Mouse (Mus musculus) forelimb bud, embryonic 11.5 days (tissue): Measurements from ENCODE around the gene Abca7.
"Not testable (repeated sequence)": the region's sequence is repeated elsewhere in the genome, so short reads cannot be mapped to it uniquely, and the experiment has no call there.

Experiments
- DNase-seq: peaks from one replicate; pipeline ENCODE4 v3.0.0-alpha.2; 2012; ENCODE audit warnings: low read depth, low spot score

The Abca7 gene

DNA sequence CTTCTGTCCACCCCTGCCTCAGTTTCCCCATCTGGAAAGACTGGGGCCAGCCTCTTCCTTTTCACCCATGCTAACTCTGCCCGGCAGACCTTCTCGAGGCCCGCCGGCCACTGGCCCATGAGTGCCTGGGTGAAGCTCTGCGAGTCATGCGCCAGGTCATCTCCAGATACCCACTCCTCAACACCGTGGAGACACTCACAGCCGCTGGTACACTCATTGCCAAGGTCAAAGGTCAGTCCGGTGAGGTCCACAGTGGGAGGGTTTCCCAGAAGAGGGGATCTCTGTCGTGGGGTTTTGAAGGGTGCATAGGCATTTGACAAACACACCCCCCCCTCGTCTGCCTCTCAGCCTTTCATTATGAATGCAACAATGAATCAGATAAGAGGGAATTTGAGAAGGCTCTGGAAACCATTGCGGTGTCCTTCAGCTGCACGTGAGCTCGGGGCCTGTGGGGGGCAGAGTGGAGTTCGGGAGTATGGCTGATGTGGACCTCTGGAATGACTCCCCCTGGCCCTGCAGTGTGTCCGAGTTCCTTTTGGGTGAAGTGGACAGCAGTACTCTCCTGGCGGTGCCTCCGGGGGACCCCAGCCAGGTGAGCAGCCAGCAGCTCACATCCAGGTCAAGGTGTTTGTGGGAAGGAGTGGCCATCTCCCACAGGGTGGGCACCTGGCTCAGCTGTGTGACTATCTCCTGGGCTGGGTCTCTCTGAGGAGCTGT, 24.5 kb downstream of the Abca7 start:
- no peak for DNase-seq

DNA sequence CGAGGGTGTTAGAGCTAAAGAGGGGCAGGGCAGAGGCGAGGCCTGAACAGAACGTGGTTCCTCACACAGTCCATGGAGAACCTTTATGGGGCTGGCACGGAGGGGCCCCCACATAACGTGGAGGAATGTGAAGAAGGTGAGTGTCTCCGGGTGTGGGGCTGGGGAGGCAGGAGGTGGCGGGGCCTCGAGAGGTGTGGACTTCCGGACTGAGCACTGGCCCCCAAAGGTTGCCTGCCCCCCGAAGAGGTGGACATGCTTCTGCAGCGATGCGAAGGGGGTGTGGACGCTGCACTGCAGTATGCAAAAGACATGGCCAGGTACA, 25.0 kb downstream of the Abca7 start:
- no peak for DNase-seq

DNA sequence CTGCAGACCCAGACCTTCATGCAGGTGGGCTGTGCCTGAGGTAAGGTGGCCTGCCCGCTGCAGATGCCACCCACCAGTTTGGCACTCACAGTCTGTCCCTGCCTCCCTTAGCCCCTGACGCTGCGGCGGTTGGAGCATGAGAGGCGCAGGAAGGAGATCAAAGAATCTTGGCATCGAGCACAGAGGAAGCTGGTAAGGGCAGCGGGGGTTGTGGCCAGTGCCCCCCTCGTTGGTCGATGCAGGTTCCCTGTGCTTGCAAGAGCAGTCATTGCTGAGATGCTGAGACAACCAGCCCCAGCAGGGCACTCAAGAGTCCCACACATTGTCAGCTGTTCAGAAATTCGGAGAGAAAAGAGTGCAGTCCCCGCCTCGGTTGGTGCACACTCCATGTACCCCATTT, 25.9 kb downstream of the Abca7 start:
- no peak for DNase-seq

DNA sequence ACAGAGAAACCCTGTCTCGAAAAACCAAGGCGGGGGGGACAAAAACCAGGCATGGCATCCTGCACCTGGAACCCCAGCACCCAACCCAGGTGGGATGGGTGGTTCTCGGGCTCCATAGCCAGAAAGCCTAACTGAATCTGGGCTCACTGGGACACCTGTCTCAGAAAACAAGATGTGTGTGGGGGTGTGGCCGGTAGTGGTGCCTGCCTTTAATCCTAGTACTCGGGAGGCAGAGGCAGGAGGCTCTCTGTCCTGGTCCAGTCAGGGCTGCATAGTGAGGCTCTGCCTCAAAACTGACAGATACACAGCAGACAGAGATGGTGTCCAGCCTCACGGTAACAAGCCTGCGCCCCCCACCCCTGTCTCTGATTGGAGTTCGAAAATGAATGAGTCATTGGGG, 26.5 kb downstream of the Abca7 start:
- DNase-seq = no peak

DNA sequence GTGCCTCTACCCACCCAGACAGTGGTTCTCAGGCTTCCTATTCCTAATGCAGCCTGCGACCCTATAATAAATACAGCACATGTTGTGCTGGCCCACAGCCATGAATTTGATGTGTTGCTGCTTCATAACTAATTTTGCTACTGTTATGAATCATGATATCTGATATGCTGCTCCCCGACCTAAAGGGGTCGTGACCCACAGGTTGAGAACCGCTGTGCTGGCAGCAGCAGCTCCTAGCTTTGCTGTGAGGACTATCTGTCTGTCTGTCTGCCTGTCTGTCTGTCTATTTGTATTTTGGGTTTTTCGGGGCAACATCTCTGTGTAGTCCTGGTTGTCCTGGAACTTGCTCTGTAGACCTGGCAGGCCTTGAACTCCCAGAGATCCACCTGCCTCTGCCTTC, 27.5 kb downstream of the Abca7 start:
- DNase-seq = no peak

DNA sequence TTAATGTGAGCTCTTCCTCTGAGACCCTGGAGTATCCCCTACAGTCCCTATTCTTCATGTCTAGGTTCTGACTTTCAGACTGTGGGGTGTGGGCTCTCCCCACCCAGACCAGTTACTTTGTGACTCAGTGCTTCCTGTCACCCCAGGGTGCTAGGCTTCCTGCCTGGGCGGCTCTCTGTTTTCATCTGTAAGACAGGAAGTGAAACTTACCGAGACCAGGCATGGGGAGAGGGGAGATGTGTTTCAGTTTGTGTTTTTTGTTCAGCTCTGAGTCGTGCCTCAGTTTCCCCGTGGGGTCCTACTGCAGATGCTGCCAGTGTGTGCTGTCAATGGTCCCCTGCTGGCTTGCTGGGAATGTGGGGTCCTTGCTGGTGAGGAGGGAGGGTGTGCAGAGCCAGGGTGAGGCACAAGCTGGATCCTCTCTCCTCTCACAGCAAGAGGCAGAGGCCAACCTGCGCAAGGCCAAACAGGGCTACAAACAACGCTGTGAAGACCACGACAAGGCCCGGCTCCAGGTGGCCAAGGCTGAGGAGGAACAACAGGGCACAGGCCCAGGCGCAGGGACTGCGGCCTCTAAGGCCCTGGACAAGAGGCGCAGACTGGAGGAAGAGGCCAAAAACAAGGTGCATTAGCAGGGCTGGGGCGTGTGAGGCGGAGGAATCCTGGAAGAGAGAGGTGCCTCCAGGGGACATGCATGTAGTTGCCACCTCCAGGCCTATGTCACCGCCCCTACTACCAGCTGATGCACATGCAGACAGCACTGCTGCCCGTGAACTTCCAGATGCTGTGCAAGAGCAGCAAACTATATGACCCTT, 28.1 kb downstream of the Abca7 start:
- no peak for DNase-seq

DNA sequence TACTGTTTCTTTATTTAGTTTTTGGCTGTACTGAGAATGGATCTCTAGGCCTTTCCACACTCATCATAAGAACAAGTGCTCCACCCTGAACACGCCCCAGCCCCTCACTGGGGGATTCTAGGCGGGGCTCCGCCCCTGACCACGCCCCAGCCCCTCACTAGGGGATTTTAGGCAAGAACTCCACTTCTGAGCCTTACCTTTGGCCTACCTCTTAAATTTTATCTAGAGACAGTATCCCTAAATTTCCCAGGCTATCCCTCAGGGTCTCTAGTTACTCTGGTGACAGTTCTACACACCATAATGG, 28.7 kb downstream of the Abca7 start:
- no peak for DNase-seq

DNA sequence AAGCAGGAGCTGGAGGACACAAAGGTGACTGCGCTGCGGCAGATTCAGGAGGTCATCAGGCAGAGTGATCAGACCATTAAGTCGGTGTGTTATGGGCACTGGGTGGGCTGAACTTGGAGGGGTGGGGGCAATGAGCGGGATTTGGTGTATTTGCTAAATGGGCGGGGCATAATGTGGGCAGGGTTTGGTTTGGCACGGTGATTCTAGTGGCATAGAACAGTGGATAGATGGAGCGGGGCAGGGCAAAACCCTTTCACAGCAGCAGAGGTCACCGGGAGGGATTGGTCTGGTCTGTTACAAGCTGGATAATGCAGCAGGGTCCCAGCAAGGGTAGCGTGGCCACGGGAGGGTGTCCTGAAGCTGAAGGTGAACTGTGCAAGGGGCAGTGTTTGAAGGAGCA, 29.2 kb downstream of the Abca7 start:
- no peak for DNase-seq

DNA sequence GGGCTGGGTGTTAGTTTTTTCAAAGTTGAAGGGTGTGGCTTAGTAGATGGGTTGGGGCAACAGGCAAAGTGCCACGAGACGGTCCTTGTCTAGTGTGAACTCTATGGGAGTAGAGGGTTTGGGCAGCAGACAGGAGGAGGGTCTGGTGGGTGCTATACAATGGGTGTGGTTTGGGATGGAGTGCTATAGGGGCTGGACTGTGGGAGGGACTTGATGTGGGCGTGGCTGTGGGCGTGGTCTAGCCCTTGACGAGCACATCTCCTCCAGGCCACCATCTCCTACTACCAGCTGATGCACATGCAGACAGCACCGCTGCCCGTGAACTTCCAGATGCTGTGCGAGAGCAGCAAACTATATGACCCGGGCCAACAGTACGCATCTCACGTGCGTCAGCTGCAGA, 29.6 kb downstream of the Abca7 start:
- no peak for DNase-seq

DNA sequence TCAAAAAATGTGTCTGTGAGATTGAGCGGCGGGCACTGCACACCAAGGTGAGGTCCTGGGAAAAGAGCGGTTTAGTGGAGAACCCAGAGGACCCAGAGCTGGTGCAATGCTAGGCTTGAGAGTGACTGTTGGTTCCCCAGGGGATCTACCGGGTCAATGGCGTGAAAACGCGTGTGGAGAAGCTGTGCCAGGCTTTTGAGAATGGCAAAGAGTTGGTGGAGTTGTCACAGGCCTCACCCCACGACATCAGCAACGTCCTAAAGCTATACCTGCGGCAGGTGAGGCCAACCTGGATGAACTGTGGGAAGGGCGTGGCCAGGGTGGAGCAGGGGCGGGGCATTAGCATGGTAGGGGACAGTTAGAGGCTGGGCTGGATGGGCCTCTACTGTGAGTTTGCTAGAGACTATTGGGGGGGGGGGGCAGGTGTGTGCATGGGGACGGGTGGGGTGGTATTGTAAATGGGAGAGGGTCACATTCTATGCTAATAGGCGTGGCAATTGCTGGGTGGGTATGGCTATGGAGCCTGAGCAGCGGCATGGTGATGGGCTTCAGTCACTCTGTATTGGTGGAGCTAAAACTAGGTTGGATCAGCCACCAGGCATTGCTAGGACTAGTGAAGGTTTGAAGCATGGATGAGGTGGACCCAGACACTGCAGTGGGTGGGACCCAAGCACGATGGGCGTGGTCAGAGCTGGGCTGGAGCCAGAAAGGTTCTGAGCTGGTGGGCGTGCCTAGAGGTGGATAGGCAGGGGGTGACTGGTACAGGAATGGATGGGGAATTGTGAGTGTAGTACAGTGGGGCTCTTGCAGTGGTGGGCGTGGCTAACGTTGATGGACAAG, 31.6 kb downstream of the Abca7 start:
- DNase-seq = no peak

DNA sequence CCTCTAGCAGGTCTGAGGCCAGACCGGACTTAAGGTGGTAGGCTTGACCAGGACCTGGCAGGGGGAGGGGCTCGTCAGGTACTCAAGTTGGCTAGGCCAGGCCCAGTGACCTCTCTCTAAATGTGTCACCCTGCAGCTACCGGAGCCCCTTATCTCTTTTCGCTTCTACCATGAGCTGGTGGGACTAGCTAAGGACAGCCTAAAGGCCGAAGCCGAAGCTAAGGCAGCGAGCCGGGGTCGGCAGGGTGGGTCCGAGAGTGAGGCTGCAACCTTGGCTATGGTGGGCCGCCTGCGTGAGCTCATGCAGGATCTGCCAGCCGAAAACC, 32.2 kb downstream of the Abca7 start:
- no peak for DNase-seq

DNA sequence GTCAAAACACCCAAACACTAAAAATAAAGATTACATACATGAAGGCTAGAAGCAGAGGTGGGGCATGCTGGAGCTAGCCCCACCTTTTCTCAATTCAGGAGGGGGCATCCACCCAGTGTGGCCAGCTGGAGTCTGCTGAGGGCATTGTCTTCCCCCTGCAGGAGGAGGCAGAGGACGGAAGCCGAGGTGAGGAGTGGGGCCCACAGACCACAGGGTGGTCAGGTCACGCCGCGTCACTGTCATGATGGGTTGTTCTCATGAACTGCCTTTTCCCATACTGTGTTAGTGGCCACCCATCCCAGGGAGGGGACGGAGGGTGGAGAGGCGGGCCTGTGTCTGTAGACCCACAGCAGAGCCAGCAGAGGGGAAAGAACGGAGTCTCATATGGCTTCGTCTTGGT, 33.9 kb downstream of the Abca7 start:
- DNase-seq = no peak

DNA sequence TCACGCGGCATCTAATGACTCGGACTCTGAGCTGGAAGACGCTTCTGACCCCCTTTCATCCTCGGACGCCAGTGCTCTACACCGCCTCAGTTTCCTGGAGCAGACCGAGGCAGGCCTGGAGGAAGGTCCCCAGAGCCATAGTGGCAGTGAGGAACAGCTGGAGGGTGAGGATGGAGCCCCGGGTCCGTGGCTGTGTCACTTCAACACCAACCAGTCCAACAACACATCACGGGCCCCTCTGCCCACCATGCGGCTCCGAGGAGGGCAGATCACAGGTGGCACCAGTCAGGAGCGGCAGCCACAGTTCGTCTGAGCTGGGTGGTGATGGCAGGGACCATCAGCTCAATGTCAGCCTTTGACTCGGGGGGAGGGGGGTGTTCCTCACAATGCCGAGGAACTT, 34.4 kb downstream of the Abca7 start:
- DNase-seq = no peak

DNA sequence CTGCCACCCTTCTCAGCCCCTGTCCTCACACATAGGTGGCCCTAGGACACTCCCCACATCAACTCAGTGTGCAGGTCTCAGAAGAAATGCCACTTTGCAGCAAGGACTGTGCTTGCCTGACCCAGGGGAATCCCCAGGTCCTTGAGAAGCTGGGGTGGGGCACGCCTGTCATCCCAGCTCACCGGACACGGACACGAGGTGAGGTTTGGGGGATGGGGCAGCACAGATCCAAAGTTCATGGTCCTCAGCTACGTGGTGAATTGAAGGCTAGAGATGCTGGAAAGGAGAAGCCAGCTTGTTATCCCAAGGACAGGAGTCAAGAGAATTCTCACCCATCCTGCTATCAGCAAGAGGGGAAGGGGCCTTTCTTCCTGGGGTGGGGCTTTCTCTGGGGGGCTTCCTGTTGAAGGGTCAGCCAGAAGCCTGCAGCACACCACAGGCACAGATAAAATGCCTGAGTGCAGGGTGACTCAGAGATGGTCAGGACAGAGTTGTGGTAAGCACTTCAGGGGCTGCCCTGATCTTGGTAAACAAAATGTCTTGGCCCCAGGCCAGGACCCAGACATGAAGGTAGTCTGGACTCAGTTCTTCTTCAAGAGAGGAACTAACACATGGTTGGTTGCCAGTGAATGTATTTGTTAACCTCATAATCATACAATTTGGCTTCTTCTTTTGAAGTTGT, 36.6 kb downstream of the Abca7 start:
- no peak for DNase-seq

DNA sequence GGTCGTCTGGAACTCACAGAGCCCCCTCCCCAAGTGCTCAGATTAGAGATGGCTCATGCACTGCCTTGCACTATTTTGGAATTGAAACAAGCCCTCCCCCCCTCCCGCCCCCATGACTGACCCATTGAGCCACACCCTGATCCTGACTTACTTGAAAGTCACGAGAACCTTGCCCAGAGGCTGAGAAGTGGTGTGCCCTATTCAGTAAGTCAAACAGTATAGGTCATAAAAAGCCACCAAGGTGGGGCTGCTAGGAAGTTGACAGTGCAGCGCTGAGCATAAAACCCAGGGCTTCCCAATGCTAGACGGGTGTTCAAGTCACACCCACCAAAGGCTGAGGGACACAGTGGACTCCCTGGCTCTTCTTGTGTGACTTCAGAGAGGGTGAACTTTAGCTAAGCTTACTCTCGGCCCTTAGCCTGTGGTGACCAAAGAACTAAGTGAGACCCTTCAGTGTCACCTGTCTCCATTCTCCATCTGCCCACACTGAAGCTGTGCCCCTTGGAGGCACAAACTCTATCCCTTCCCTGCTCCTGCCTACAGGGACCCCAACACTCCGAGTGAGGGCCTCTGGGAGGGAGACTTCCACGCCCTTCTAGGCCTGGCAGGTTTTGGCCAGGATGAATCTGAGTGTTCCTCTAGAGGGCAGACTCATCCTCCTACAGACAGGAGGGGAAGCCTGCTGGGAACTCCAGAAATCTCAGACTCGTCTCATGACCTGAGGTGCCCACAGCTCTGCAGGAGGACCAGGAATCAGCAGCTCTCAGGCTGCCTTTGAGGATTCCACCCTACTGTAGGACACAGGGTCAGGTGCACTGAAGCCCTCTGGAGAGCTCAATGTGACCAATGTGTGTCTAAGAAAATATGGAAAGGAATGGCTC, 37.5 kb downstream of the Abca7 start:
- no peak for DNase-seq

DNA sequence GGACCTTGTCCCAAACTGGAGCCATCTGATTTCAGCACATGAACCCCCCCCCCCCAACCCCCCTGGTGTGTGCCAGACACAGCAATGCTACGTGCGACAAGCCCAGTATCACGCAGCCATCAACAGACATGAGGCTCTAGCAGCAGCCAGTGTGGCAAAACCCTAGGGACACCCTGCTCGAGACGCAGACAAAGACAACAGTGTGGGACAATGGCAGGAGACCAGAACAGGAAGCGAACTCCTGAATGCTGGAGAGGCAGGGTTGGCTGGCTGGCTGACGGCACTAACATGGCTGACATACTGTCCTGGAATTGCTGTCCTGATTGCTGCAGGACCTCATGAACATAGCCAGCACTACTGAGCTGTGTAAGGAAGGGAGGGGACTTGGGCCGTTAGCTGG, 38.9 kb downstream of the Abca7 start:
- no peak for DNase-seq

DNA sequence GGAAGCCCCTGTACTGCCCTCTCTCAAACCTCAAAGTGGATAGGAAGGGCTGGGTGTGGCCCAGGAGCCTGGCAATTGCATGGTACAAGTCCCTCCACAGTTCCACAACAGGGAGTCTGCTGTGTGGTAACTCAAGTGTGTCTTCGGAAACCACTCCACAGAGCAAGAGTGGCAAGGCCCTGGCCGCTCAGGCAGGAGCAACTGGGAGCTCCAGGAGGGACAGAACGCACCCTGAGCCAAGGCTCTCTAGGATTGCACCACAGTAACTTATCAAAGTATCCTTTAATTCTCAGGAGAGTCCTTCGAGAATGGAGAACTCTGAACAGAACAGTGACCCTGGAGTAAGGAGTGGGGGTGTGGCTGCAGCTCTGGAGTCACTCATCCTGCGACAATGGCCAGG, 39.4 kb downstream of the Abca7 start:
- no peak for DNase-seq

DNA sequence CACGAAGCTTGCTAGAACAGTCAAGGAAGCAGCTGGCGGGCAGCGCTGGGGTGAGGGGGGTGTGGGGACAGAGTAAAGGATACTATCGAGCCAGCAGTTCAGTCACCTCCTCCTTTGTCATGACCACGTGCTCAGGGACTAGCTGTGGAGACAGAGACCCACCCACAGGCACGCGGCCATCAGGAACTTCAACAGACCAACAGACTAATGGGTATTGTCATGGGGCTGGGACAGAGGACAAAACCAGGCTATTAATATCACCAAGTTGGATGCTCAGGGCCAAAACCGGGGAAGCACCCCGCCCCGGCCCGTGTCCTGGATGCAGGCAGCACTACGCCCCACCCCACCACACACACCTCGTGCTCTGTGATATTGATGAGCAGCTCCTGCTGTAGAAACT, 40.5 kb downstream of the Abca7 start:
- no peak for DNase-seq

DNA sequence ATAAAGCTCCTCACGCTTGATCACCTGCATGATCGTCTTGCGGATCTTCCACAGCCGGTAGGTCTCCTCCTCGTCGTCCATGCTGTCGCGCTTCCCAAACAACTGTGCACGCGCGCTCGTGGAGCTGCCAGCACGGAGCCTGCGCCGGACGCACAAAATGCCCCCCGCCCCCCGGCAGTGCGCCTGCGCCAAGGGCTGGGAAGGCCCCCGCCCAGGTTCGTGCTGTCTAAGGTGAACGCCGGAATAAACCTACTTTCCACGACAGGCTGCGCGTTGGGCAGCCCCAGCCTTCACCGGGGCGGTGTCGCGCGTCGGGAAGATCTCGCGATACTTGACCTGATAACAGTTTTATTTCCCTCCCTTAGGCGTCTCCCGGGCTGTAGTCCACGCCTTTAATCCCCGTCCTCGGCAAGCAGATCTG, 43.3 kb downstream of the Abca7 start, which contains the start of gene Polr2e:
TSS of gene Polr2e (minus strand) at position 237 of the 421 bp plus-strand sequence.
- peak; percentile 98 for DNase-seq

DNA sequence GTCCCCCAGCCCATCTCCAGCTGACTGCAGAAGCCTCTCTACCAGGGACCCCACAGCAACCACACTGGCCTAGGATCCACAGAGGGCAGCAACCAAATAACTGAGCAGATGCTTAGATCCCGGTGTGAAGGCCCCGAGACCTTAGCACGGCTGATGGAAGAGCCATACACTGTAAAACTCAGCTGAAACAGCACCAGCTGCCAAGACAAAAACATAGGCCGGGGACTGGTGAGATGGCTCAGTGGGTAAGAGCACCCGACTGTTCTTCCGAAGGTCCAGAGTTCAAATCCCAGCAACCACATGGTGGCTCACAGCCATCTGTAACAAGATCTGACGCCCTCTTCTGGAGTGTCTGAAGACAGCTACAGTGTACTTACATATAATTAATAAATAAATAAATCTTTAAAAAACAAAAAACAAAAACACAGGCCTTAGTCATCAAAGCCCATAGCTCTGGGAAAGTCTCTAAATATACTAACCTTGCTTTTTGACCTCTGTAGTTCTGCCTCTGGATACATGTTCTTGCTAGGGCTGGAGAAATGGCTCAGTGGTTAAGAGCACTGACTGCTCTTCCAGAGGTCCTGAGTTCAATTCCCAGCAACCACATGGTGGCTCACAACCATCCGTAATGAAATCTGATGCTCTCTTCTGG, 45.2 kb downstream of the Abca7 start:
- DNase-seq = not testable (repeated sequence)

DNA sequence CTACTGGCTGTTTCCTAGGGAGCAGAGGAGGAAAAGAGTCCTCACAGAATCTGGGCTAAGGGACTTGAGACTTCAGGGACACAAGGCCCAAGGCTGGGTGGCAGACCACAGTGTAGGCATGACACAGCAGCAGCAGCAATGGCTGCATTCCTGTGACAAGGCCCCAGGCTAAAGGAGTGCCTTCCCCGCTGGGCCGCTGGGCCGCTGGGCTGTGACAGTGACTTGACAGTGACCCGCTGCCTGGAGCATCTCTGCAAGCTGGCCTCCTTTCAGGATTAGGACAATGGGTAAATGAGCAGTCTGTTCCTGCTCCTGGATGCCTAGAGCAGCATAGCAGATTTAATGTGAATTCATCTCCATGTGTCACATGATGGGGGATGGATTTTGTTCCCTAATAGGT, 47.8 kb downstream of the Abca7 start:
- DNase-seq = no peak
